Mouse (Mus musculus) cerebellum, adult 2 months (tissue): Measurements from ENCODE around the gene Ccr7. TPM values are rescaled to one million over a fixed set of nuclear protein-coding genes. Genes with fewer than 3 reads are reported as not detected.

Source experiments
- DNase-seq, 2 experiments: peaks; one replicate each; pipeline ENCODE4 v3.0.0; 2021
- H3K27ac ChIP-seq: fragments of 200-500 bp; 2 replicates; pipeline ENCODE4 v1.5.1; 2012; ENCODE audit warnings: low read length, control low read depth, inconsistent platforms; ENCODE audit not compliant: insufficient read depth
- H3K27me3 ChIP-seq: fragments of 200-500 bp; 2 replicates; pipeline ENCODE4 v1.6.1; 2012; ENCODE audit warnings: inconsistent platforms, mild to moderate bottlenecking, low read length, moderate library complexity; ENCODE audit not compliant: control insufficient read depth, insufficient read depth
- H3K4me1 ChIP-seq: fragments of 200-500 bp; 2 replicates; pipeline ENCODE4 v1.6.1; 2011; ENCODE audit warnings: low read length; ENCODE audit not compliant: control insufficient read depth, insufficient read depth
- H3K4me3 ChIP-seq: fragments of 200-500 bp; replicated peaks from 2 replicates; pipeline ENCODE3; 2011; ENCODE audit warnings: mild to moderate bottlenecking, low read depth, low read length, control low read depth; ENCODE audit not compliant: insufficient read depth
- CTCF ChIP-seq: fragments of 200-500 bp; IDR thresholded peaks from 2 replicates; pipeline ENCODE4 v1.5.1; 2011; ENCODE audit warnings: low read depth, mild to moderate bottlenecking, control low read depth, low read length, moderate library complexity, borderline replicate concordance; ENCODE audit not compliant: insufficient read depth
- POLR2A ChIP-seq: fragments of 200-500 bp; IDR thresholded peaks from 2 replicates; pipeline ENCODE4 v1.6.1; 2011; ENCODE audit warnings: low read length, control low read depth, borderline replicate concordance; ENCODE audit not compliant: insufficient read depth
- WGBS: fragments of 180-500 bp; shearing (Covaris S2); methylation state at CpG from one replicate; pipeline ENCODE4 v1.1.7; 2018; 5-methylcytosine and 5-hydroxymethylcytosine counted together
- polyA plus RNA-seq: library from polyadenylated mRNA; depleted of rRNA; stranded (reverse); fragments of >200 nt; gene quantifications from 2 replicates; pipeline ENCODE4 v1.2.3, GENCODE M21; 2012

The Ccr7 gene
- polyA plus RNA-seq, 1 experiment, result 0.11 TPM

GRCm38 (mm10) chr11:99132091-99132730, 22.7 kb downstream of the Ccr7 start:
- TF ChIP-seq CTCF (no peak), POLR2A (no peak)
- H3K4me3 ChIP-seq, result no peak overlapping the region

DNA sequence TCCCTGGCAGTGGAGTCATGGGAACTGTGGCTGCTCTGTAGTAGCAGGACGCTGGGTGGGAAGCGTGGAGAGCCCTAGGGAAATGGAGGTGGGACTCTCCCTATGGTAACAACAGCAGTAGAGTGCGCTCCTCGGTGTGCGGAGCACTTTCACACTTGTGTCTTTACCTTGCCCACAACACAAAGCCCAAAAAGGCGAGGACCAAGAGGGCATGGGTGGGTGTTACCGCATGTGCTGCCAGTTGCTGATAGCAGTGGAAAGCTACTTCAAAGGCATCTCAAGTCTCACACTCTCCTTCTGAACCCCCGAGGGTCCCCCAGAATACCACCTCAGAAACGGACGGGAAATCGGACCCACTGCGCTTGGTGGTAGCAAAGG, 23.4 kb downstream of the Ccr7 start:
- WGBS, result 62% methylated on average over 12 of the region's 12 CpGs
- TF ChIP-seq POLR2A (no peak), CTCF (no peak)

More at GRCm38 (mm10) chr11:99132091-99132730, 22.7 kb downstream of the Ccr7 start:
- no peak for DNase-seq
- 6% methylated on average over 11 of the region's 11 CpGs for WGBS
- Histone ChIP-seq H3K4me1 (no peaks in the 10 kb centered on the region), H3K27me3 (no peaks in the 10 kb centered on the region), H3K27ac (no peak overlapping the region)

GRCm38 (mm10) chr11:99130736-99131462, 24.0 kb downstream of the Ccr7 start:
- no peaks in the 10 kb centered on the region for H3K4me1 ChIP-seq
- no peaks in the 10 kb centered on the region for H3K27me3 ChIP-seq
- DNase-seq, result no peak
- H3K27ac ChIP-seq, result no peak overlapping the region
- no peak for TF ChIP-seq CTCF
- no peak for TF ChIP-seq POLR2A
- no peak overlapping the region for H3K4me3 ChIP-seq
- WGBS, result 78% methylated on average over 5 of the region's 5 CpGs

More for the DNA sequence above, 23.4 kb downstream of the Ccr7 start:
- no peak overlapping the region for H3K4me3 ChIP-seq
- no peak for DNase-seq
- H3K27me3 ChIP-seq, result no peaks in the 10 kb centered on the region
- no peaks in the 10 kb centered on the region for H3K4me1 ChIP-seq
- no peak overlapping the region for H3K27ac ChIP-seq

GRCm38 (mm10) chr11:99129287-99129686, 25.6 kb downstream of the Ccr7 start:
- H3K27ac ChIP-seq, result no peak overlapping the region
- H3K27me3 ChIP-seq, result no peaks in the 10 kb centered on the region
- DNase-seq, result no peak
- H3K4me1 ChIP-seq, result no peaks in the 10 kb centered on the region
- TF ChIP-seq POLR2A (no peak), CTCF (no peak)
- WGBS, result 50% methylated on average over 2 of the region's 2 CpGs
- H3K4me3 ChIP-seq, result no peak overlapping the region

DNA sequence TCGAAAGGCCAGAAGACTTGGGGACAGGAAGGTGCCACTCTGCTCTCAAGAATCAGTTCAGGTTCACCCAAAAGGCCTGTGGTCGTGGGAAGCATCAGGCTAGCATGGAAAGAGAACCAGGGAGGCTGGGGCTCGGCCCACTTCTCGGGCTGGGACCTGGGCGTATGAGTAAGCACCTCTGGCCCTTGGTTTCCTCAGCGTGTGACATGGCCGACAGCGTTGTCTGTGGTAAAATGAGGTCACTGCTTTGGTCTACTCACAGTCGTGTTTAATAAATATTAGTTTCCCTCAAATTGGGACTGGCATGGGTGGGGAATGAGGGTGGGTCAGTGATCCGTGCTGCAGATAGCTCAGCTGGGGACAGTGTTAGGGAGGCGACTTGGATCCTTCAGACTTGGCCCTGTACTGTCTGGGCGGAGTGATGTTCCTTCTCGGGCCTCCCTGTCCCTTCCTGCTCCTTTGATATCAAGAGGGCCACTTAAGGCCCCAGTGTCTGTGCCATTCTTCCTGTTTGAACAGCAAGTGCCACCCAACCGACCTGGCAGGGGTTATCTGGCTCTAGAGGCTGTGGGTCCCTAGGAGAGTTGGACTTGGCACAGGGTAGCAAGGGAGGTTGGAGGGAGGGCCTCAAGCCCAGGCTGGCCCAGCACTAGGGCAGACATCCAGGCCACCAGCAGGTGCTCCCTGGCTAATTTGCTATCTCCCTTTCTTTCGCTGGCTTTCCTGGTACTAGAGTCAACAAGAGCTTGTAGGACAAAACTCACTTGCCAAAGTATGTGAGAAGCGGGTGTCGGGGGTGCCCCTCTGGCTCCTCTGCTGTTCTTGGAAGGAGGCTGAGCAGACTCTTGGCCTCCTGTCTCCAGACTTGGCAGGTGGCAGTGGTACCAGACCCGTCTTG, 26.8 kb downstream of the Ccr7 start:
- H3K4me1 ChIP-seq, result no peaks in the 10 kb centered on the region
- no peak for TF ChIP-seq POLR2A
- TF ChIP-seq CTCF, result no peak
- H3K27me3 ChIP-seq, result no peaks in the 10 kb centered on the region
- H3K27ac ChIP-seq, result no peak overlapping the region
- DNase-seq, result peak; percentile 25 to 27
- WGBS, result 50% methylated on average over 18 of the region's 18 CpGs
- H3K4me3 ChIP-seq, result no peak overlapping the region

DNA sequence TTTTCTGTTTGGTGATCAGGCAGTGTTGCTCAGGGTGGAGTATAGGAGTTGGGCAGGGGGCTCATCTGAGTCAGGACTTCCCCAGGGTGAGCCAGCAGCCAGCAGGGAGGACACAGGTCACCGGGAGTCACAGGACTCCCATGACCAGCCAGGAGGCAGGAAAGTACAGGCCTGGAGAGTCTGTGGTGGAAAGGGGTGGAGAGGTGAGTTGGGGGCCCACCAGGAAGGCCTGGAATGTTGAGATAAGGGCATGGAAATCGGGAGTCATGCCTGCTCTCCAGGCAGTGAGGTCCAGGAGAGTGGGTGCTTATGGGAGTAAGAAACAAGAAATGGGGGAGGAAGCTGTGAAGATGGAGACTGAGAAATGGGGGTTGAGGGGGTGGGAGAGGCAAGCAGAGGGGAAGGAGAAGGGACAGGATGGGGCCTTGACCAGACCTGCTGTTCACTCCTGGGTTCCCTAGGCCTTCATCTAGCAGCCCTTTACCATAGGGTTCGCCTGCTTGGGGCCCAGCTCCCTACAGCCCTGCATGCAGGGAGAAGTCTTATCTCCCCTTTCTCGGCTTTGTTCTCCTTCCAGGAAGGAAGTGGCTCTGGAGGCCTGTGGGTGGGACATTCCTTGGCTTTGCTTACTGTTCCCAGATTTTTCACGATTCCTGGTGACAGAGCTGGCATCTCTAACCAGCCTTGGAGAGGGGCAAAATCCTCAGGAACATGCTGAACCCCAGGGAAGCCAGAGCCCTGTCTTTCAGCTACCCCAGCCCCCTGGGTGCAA, 28.2 kb downstream of the Ccr7 start:
- no peaks in the 10 kb centered on the region for H3K27me3 ChIP-seq
- no peak for DNase-seq
- TF ChIP-seq POLR2A (no peak), CTCF (no peak)
- H3K4me3 ChIP-seq, result no peak overlapping the region
- 73% methylated on average over 5 of the region's 5 CpGs for WGBS
- H3K27ac ChIP-seq, result no peak overlapping the region
- no peaks in the 10 kb centered on the region for H3K4me1 ChIP-seq

DNA sequence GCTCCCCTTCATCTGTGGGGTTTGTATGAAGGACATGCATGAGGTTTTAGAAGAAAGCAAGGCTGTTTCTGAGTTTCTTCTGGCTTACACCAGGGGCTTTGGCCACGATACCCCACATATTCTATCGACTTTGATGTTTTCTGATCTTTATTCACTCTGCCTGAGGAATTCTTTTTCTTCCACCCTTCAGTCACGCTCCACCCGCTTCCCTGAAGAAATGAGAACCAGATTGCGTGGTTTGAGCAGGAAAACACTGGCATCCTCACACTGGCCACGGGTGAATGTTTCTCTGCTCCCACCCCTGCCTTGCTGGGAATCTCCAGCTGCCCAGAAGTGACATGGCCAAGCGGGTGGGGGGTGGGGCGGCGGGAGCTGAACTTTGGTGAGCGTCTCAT, 30.2 kb downstream of the Ccr7 start:
- no peak overlapping the region for H3K27ac ChIP-seq
- 40% methylated on average over 10 of the region's 10 CpGs for WGBS
- no peaks in the 10 kb centered on the region for H3K27me3 ChIP-seq
- H3K4me3 ChIP-seq, result no peak overlapping the region
- H3K4me1 ChIP-seq, result no peaks in the 10 kb centered on the region
- DNase-seq, result no peak
- TF ChIP-seq POLR2A, result no peak
- TF ChIP-seq CTCF, result no peak
